Mouse (Mus musculus) thymus, postnatal 36 days (tissue): Measurements from ENCODE around the gene Trpc2.
A peak's percentile ranks its signal among the peaks of the same experiment; 100 is the strongest.

Experiments used
- DNase-seq, 2 experiments: peaks; one replicate each; pipeline ENCODE4 v3.0.0; 2022; ENCODE audit warnings: mixed read lengths in 2 of 2

Trpc2 gene

GRCm38 (mm10) chr7:102103555-102103954 lies 20.6 kb downstream of the Trpc2 start:
- no peak for DNase-seq

GRCm38 (mm10) chr7:102104126-102104525 lies 21.2 kb downstream of the Trpc2 start:
- DNase-seq: no peak

GRCm38 (mm10) chr7:102106700-102107141 lies 23.8 kb downstream of the Trpc2 start:
- DNase-seq: peak; percentile 55 to 75

- DNase-seq: no peak
Measured at GRCm38 (mm10) chr7:102108206-102108605, 25.3 kb downstream of the Trpc2 start.

- peak in 1 of 2 experiments; percentile 22 for DNase-seq
Measured at GRCm38 (mm10) chr7:102109171-102109570, 26.3 kb downstream of the Trpc2 start, which contains the start of gene Art5. TSS of gene Art5 (minus strand) at chr7:102109489.

GRCm38 (mm10) chr7:102109746-102110145 lies 26.8 kb downstream of the Trpc2 start:
- DNase-seq: no peak

GRCm38 (mm10) chr7:102113151-102113729 lies 30.3 kb downstream of the Trpc2 start:
- DNase-seq: no peak

- DNase-seq: no peak
Measured at GRCm38 (mm10) chr7:102116579-102117331, 33.8 kb downstream of the Trpc2 start, which contains the start of gene Chrna10. TSS of gene Chrna10 (minus strand) at chr7:102116828.

GRCm38 (mm10) chr7:102117382-102117781 lies 34.5 kb downstream of the Trpc2 start:
- no peak for DNase-seq

- no peak for DNase-seq
Measured at GRCm38 (mm10) chr7:102120326-102120725, 37.4 kb downstream of the Trpc2 start.

GRCm38 (mm10) chr7:102132395-102132794 lies 49.5 kb downstream of the Trpc2 start:
- DNase-seq: no peak

- peak; percentile 41 to 50 for DNase-seq
Measured at GRCm38 (mm10) chr7:102137464-102137863, 54.5 kb downstream of the Trpc2 start.

GRCm38 (mm10) chr7:102137898-102138297 lies 55.0 kb downstream of the Trpc2 start:
- DNase-seq: no peak
